Mouse (Mus musculus) testis, postnatal 10 days (tissue): ENCODE results near the gene Orc1.

Experiments used
- DNase-seq: peaks from one replicate; pipeline ENCODE4 v3.0.0; 2021; ENCODE audit warnings: low spot score

Gene Orc1

DNA sequence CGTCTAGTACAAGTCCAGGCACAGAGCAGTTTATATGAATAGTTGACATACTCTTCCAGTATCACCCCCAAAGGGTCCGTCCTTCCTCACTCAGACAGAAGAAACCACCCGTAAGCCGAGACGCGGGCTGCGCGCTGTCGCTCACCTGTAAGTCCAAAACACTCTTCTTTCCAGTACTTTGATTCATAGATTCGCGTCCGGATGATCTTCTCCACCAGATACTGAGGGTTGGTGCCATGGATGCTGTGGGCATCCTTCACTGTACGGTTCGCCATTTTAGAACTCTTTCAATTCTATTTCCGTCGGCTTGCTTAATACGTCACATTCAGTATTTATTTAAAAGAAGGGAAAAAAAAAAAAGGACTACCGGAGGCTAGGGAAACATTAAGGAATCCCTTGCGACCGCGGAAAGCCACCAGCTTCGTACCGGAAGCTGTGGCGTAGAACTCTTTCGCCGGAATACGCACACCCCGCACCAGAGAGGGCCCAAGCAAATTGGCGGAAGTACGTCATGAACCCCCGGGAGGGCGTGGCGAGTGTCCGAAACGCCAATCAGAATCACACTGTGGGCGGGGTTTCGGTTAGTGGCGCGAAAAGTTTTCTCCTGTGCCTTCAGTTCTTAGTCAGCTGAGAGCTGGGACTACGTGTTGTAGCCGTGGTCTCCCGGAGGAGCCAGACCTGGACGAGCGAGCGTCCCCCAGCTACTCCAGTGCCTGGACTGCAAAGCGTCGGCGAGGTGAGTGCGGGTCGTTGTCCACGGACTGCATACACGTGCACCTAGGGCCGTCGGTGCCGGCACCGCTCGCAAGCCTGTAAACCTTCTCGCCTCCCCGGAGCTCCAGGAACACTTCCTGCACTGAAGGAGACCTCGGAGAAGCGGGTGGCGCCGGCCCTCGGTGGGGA, at the start of gene Orc1, which contains the start of gene Prpf38a:
Gene Orc1, plus strand, starts transcription at position 584 of the 903 bp plus-strand sequence.
Gene Prpf38a, minus strand, starts transcription at position 497 of the 903 bp plus-strand sequence.
- DNase-seq: peak; percentile 99

DNA sequence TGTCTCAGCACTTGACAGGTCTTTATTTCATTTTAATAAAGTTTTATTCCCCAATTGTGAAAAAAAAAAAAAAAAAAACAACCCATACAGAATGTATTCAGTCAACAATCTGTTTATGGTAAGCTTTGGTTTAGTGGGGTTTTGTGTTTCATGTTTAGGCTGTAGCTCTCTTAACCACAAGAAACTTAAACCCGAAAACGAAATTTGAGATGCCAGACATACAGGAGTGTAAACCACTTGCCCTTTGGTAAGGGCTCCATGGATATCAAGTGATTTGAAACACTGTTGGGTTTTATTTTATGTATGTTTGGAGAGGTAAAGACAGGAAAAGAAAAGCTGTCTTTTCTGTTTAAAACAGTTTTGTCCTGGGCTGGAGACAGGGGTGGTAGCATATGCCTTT, 39.5 kb upstream of the Orc1 start:
- no peak for DNase-seq

DNA sequence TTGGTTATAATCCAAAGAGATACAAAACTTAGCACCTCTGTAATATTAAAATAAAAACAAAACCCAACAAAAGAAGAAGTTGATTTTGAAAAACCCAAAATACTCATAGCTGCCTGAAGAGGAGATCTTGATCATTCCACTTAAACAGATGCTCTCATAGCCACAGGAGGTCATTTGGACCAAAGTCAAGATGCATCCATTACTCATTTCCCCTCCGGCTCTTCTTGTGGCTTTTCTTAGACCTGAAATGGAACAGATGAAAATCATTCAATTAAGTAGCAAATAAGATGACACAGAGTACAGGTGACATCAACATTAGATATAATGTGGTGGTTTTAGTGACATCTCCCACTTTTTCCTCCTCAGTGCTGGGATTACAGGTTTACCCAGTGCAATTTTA, 14.2 kb upstream of the Orc1 start:
- no peak for DNase-seq

DNA sequence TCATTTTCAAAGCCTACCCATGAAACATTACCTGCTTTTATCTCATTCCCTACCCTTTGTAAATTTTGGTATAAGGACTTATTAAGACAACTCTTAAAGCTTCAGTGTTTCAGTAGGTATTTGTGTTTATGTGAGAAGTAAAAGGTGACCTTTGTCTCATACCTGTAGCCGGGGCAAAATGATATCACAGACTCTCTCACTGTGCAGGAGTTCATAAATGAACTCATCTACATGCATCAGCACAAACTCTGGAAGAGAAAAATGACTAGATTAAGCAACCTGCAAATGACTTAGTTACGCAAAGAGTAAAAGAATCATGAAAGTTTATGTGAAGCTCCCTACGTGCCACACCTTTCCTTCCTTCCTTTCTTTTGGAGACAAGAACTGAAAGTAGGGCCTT, 6.6 kb upstream of the Orc1 start:
- DNase-seq: no peak

DNA sequence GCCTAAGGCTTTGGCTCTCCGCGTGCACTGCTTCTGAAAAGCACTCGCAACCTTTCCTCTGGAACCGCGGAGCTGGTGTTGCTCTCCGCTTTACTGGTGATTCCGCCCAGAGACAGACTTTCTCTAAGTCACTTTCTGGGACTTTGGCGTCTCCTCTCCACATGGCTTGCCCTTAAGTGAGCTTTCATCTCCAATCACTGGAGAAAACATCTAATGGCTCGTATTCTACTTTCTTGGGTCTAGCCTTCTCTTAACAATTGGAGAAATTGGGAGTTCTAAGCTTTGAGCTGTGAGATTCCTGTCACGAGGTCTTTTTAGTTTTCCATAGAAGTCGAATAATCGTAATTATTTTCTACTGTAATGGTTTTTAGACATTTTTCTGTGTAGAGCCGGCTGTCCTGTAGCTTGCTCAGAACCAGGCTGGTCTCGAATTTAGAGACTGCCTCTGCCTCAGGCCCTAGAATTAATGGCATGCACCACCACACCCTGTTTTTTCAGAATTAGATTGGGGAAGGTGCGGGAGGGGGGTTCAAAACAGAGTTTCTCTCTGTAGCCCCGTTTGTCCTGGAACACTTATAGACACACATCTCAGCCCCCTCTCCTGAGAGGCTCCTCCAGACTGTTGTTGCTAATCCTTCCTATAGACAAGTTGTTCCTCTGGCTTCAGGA, 654 bp downstream of the Orc1 start:
- DNase-seq: no peak

DNA sequence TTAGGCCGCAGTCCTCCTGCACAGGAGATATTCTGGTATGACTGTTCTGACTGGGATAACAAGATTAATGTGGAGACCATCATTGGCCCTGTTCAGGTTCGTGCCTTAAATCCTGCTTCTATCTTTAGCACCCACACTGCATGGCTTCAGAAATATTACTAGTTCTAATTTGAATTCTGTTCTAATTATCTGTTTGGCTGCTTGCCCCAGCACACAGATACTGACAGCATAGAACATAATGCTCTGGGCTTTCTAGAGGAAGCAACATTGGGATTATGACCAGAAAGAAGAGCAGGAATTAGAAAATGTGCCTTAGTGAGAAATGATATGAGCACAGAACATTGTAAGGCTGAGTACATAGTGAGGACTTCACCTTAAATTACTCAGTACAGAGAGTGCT, 14.2 kb downstream of the Orc1 start:
- DNase-seq: no peak

DNA sequence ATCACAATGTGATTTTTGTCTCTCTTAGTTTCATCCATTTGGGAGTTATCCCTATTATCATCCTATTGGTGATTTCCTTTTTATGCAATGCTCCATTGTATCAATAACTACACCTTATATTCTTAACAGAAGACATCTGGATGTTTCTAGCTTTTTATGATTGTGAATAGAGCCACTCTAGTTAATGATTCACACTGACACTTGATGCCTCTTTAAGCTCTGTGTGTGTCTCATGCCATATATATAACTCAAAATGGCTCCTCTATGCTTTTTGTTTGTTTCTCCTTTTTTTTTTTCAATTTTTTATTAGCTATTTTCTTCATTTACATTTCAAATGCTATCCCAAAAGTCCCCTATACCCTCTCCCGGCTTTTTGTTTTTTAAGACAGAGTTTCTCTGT, 16.6 kb downstream of the Orc1 start:
- no peak for DNase-seq

DNA sequence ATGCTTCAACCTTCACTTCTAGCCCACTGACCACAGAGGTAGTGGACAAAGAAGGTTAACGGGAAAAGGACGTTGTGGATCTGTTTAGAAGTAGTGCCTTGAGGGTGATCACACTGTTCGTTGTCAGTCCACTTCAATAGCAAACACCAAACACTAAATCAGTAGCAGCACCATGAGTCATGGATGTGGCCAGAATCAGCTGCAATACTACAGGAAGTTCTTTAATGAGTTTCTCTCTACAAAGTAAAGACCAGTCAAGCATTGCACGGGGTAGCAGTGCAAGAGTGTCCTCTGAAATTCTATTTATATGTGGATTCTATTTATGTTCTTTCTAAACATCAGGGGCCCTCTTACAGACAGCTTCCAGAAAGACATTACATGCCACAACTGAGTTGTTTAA, 19.1 kb downstream of the Orc1 start:
- no peak for DNase-seq

DNA sequence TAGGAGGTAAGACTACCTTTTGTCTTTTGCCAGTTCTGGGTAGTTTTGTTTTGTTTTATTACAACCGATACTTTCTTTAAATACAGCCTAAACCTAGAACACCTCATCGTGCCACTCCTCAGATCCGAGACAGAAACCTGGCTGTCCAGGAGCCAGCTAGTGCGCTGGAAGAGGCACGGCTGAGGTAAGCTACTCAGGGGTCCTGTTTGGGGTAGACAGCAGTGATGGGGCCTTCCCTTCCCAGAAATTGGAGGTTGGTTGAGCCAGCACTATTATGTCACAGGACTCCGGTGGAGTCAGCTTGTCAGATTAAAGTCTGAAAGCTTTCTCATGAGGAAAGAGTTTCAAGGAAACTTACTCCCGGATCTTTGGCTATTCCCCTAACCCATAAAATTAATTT, 22.6 kb downstream of the Orc1 start:
- no peak for DNase-seq

DNA sequence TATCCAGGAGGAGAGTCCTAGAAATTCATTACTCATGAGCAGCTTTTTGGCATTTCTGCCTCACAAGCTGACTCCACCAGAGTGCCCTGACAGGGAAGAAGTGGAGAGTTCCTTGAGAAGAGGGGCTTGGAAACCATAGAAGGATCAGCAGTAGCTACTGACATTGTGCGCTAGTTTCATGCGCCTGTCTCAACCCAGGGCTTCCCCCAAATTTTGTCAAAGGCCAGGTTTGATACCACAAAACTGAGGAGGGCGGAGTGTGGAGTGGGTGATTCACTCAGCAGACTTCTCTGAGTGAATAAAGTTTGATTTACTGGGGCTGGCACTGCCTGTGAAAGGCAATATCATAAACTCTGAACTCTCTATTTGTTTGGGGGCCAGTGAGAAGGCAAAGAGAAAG, 29.4 kb downstream of the Orc1 start:
- no peak for DNase-seq

DNA sequence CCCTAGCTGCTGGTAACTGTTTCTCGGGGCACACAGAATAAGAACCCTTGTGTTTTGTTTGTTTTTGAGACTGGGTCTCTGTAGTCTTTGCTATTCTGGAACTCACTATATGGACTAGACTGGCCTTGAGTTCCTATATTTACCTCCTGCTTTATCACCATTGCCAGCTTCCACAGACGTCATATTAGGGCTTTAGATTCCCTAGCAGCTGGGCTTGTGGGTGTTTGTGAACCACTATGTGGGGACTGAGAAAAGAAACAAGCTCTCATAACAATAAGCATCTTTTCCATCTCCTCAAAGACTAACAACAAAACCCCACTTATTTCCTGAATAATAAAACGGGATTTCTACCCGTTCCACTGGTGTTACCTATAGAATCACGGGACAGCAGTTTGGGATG, 31.7 kb downstream of the Orc1 start:
- no peak for DNase-seq

DNA sequence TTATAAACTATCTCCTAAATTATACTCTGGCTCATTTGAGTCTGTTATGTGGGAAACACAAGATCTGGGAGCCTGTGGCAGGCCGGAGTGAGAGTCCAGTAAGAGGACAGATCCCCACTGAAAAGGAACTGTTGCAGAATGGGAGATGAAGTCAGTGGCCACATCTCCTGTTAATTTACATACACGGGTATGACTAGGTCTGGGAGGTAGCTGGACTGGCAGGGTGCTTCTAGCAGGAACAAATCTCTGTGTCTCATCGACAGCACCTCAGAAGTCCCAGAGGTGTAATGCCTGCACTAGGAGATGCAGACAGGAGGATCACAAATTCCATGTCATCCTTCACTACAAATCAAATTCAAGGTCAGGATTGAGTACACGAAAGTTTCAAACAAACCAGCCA, 39.4 kb downstream of the Orc1 start:
- DNase-seq: no peak

DNA sequence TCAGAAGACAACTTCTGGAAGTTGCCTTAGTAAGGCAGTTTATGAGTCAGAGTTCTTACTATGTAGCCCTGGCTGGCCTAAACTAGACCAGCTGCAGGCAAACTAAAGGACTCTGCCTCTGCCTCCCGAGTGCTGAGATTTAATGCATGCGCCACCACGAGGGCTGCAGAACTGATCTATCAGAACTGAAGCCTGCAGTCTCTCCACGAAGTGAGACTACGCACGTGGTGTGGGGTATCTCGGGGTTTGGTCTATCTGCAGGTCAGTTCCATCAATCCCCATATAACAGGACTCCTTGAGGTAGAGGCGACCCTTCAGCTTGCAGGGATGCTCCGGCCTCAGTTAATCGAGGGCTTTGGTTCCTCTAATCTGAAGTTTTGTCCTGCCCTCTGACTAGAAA, 39.9 kb downstream of the Orc1 start:
- no peak for DNase-seq

DNA sequence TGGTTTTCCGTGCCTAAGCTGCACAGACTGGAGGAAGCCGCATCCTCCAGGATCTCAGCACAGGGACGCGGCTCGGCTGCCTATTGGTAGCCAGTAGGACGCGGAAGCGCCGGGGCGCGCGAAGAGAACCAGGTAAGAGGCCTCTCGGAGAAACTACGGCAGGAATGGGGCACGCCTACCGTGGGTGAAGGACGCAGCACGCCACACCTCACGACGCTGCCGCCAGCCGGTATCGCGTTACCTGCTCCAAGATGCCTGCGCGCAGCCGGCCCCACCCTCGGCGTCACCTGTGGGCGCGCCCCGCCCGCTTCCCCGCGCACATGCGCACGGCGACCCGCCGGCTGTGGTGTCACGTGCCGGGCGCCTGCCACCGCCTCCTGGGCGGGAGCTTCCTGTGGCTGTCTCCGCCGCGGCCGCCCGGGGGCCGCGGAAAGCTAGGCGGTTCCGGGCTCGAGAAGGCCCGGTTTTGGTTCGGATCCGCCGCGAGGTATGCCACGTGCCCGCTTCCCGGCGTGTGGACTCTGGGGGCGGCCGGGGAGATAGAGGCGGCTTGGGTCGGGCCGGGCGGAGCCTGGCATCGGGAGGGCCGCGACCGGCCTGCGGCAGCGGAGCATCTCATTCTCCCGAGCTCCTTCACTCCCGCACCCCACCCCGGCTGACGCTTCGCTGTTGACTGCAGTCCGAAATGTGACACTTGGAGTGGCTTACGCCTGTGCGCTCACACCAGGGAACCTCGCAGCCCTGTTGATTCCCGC, 40.5 kb downstream of the Orc1 start, which contains the start of gene Cc2d1b:
Gene Cc2d1b, plus strand, starts transcription at position 354 of the 755 bp plus-strand sequence.
- DNase-seq: peak; percentile 91

DNA sequence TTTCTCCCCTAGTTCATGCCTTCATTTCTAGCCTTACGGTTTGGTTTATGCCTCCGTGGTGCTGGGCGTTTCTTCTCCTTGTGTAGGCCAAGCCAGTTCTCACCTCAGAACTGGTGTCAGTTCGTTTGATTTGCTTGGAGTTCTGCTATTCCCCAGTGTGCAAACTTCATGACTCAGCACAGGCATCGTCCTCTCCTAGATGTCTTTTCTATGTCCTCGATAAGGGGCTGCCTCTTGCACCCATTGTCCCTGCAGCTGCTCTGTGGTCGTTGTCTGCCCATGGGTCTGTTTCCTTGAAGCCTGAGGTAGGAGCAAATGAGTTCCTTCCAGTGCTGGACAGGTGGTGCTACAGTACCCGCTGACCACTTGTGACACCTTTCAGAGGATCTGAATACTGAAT, 41.3 kb downstream of the Orc1 start:
- DNase-seq: no peak

DNA sequence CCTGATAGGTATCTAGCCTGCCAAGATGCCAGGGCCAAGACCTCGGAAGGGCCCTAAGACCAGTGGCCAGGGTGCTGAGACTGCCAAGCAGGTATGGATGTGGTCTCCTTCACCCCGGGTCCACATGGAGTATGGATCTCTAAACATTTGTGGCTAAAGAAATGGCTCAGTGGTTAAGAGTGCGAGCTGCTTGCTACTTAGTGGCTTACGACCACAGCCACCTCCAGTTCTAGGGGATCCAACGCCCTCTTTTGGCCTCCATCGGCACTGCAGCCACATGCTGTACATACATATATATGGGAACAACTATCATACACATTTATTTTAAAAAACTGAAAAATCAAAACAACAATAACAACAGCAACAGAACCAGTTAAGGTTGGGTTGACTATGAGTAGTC, 42.3 kb downstream of the Orc1 start:
- no peak for DNase-seq

DNA sequence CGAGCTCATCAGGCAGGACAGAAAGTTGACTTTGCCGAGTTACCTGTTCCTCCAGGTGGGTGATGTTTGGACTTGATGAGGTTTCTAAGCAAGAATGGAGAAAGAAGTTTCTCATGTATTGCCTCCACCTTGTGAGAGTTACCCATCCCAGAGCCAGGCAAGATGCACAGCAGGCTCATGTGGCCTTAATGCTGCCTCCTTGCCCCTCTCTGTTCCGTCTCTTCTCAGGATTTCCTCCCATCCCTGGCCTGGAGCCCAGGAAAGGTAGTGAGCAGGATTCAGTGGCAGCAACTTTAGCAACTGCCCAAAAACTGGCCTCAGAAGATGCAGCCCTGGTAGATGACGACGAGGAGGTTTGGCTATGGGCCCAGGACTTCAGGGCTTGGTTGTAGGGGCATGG, 47.8 kb downstream of the Orc1 start:
- DNase-seq: no peak

DNA sequence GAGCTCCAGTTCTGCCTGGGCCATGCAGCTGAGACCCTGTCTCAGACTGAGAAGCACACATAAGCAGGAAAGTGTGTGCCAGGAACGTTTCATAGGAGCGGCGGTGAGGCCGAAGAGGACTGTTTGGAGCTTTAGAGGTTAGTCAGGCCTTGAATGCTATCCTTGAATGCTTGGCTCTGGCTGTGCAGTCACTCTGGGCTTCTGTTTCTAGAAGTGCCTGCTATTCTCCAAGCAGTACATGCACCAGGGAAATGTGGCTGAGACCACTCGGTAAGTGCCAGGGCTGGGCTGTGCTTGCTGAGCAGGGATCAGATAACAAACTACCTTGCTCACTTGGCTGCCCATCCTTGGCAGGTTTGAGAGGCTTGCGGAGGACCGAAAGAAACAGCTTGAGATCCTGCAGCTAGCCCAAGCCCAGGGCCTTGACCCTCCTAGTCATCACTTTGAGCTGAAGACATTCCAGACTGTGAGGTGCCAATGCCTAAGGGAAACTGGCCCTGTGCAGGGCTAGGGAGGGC, 50.2 kb downstream of the Orc1 start:
- no peak for DNase-seq

DNA sequence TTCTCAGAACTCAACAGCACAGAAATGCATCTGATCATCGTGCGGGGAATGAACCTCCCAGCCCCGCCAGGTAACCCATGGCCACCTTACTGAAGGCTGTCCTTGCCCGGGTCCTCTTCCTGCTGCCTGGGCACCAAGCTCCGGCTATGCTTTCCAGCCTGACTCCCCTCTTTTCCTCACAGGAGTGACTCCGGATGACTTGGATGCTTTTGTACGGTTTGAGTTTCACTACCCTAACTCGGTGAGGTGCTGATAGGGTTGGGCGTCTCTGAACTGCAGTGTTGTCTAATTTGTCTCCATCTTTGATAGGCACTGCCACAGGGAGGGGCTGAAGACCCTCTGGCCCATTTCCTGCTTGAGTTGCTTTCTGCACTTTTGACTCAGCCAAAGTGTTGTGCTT, 50.9 kb downstream of the Orc1 start:
- no peak for DNase-seq

DNA sequence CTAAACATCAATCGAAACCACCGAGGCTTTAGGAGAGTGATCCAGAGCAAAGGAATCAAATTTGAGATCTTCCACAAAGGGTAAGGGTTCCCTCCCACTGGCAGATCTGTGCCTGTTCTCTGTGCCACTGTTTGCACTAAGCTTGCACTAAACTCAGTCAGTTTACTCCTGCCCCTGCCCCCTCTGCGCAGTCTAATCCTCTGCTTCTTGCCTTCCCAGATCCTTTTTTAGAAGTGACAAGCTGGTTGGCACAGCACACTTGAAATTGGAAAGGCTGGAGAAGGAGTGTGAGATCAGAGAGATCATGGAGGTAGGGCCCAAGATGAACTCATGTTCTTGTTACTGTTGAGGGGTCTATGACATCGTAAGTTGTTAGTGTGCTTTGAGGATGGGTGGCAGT, 52.4 kb downstream of the Orc1 start:
- no peak for DNase-seq

DNA sequence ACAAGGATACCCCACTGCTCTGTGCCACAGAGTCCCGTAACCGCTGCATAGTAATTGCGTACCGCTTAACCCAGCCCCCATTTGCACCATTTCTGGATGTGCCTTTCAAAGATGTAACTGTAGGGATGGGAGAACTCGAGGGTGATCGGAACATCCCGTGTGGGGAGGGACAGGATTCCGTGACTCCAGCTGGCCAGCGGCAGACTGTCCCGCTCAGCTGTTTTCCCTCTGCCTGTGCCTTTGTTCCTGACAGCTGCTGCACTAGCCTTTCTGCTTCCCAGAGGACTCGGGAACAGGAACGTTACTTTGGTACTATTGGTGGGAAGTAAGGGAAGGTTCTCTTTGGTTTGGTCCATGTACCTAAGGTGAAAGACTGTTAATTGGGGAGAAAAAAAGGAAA, 54.5 kb downstream of the Orc1 start:
- no peak for DNase-seq

DNA sequence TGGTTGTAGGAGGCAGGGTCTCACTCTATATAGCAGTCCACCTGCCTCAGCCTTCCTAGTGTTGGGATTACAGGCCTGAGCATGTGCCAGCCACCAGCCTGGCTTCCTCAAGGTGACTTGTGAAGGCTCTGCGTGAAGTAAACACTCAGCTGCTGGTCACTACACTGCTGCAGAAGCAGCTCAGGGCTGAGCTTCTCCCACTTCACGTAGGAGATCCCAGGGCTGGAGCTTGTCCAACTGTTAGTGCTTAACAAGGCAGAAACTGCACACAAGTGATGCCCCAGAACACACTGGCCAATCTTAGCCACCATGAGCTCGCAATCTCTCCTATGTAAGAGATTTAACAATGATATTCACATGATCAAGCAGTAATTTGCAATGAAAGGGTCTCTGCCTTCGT, 55.5 kb downstream of the Orc1 start:
- DNase-seq: no peak

DNA sequence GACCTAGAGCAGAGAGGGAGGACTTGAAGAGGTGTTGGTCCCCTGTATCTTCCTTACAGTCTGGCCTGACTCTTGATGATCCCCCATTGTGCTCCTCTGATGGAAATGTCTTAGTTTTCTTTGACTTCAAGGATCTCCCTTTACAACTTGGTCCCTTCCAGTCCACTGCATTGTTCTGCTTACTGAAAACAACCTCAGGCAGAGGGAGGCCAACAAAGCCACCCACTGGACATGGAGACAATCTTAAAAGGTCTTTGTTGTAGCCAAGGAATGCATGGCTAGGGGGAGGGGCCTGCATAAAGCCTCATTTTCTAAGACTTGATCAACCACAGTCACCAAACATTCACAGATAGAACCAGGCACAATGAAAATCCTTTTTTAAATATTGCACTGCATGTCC, 55.9 kb downstream of the Orc1 start:
- no peak for DNase-seq
